ENCODE assay signal across 29 mouse cellular contexts in genomic region chr14:11955020-11955882, GRCm38 (mm10).
DNase-seq lines count a peak whose midpoint lies in the region; ATAC-seq and TF ChIP-seq lines count a peak whose summit lies in the region.
"Had no signal": no experiment of that assay in that cellular context is flagged by ENCODE, and none has a peak within 500 bp of the region (broad histone marks: within the 10 kb centered on the region; RNA-seq: fewer than 3 reads in every experiment).

No protein-coding gene starts in this region.

- ATAC-seq in heart, embryonic 13.5 days (ENCODE audit: extremely low read depth, insufficient number of reproducible peaks, low FRiP score, low TSS enrichment), result peak; percentile 58; the same call in 1 of the 2 replicates
- peak; percentile 38; the same call in 1 of the 2 replicates for ATAC-seq in hindbrain, embryonic 16.5 days
- ATAC-seq in kidney, embryonic 16.5 days (ENCODE audit: low FRiP score, low TSS enrichment), result peak; percentile 82
- ATAC-seq in Patski, result peak; percentile 35
- ATAC-seq: activated CD4-positive, CD25-positive, alpha-beta regulatory T cell, adult 4 months; CD4-positive, CD25-positive, alpha-beta regulatory T cell, adult 4 months; forebrain, embryonic 15.5 days; intestine, embryonic 15.5 days; midbrain, embryonic 15.5 days had no signal

- TF ChIP-seq POLR2A in heart, adult 2 months (IDR thresholded peaks at IDR 0.05; ENCODE audit: insufficient read depth, low read depth, low read length), result no peak

- no peak for TF ChIP-seq EP300 in heart, adult 2 months (IDR thresholded peaks at IDR 0.05; ENCODE audit: insufficient read depth, low read depth, low read length)

- H3K4me3 ChIP-seq in heart, embryonic 13.5 days, result no peak overlapping the region
- H3K4me3 ChIP-seq in heart, adult 2 months, result no peak overlapping the region
- no peak overlapping the region for H3K4me3 ChIP-seq in hindbrain, embryonic 16.5 days (ENCODE audit: low read length)
- no peak overlapping the region for H3K4me3 ChIP-seq in hindbrain, embryonic 10.5 days
- H3K4me3 ChIP-seq in kidney, embryonic 16.5 days (ENCODE audit: low read length), result no peak overlapping the region
- H3K4me3 ChIP-seq: embryonic facial prominence, embryonic 13.5 days; forebrain, embryonic 10.5 days; forebrain, embryonic 15.5 days; hindbrain, embryonic 15.5 days; intestine, embryonic 15.5 days; layer of hippocampus, adult 2 months; left cerebral cortex, adult 2 months; limb, embryonic 12.5 days; liver, embryonic 15.5 days; midbrain, embryonic 15.5 days had no signal

- WGBS in heart, embryonic 13.5 days, result 43% methylated on average over 6 of the region's 6 CpGs
- 74% methylated on average over 6 of the region's 6 CpGs for WGBS in heart, adult 2 months
- WGBS in hindbrain, embryonic 16.5 days, result 68% methylated on average over 6 of the region's 6 CpGs
- WGBS in hindbrain, embryonic 10.5 days, result 80% methylated on average over 6 of the region's 6 CpGs
- 42% methylated on average over 6 of the region's 6 CpGs for WGBS in kidney, embryonic 16.5 days

- H3K9ac ChIP-seq in heart, embryonic 13.5 days, result no peak overlapping the region
- no peak overlapping the region for H3K9ac ChIP-seq in heart, adult 2 months (ENCODE audit: low read depth, low read length)
- no peak overlapping the region for H3K9ac ChIP-seq in hindbrain, embryonic 16.5 days (ENCODE audit: low read depth, low read length)
- no peak overlapping the region for H3K9ac ChIP-seq in kidney, embryonic 16.5 days (replicated peaks; ENCODE audit: low read length)
- H3K9ac ChIP-seq: embryonic facial prominence, embryonic 13.5 days; forebrain, embryonic 15.5 days; hindbrain, embryonic 15.5 days; intestine, embryonic 15.5 days; limb, embryonic 12.5 days; liver, embryonic 15.5 days; lung, embryonic 14.5 days; midbrain, embryonic 15.5 days had no signal

- peaks cover 25% of the 10 kb centered on the region for H3K4me1 ChIP-seq in heart, embryonic 13.5 days
- peaks cover 3% of the 10 kb centered on the region for H3K4me1 ChIP-seq in heart, adult 2 months (ENCODE audit: control insufficient read depth, insufficient read depth, low read length)
- H3K4me1 ChIP-seq in hindbrain, embryonic 16.5 days (ENCODE audit: control insufficient read depth, insufficient read depth, low read depth, low read length), result peaks cover 2% of the 10 kb centered on the region; the same call in 1 of the 2 replicates
- H3K4me1 ChIP-seq in hindbrain, embryonic 10.5 days (replicated peaks), result 0 out of 2 replicates have a peak, but pooled peaks cover 5% of the 10 kb centered on the region
- peaks cover 11% of the 10 kb centered on the region; the same call in 1 of the 2 replicates for H3K4me1 ChIP-seq in kidney, embryonic 16.5 days (ENCODE audit: insufficient read depth, low read length)
- H3K4me1 ChIP-seq: embryonic facial prominence, embryonic 13.5 days; intestine, embryonic 15.5 days; liver, embryonic 15.5 days; midbrain, embryonic 15.5 days had no signal

- POLR2A ChIA-PET in Patski (lab: Charles Lee), result interaction anchor here (0.6 kb wide), 1 partner anchor 32 kb away, joined by 4 read pairs; no protein-coding TSS in a partner anchor

- no peaks in the 10 kb centered on the region for H3K27me3 ChIP-seq in heart, embryonic 13.5 days (replicated peaks)
- H3K27me3 ChIP-seq in heart, adult 2 months (ENCODE audit: control insufficient read depth, insufficient read depth, low read length), result no peaks in the 10 kb centered on the region
- no peaks in the 10 kb centered on the region for H3K27me3 ChIP-seq in hindbrain, embryonic 16.5 days (replicated peaks; ENCODE audit: control insufficient read depth, insufficient read depth, low read length)
- no peaks in the 10 kb centered on the region for H3K27me3 ChIP-seq in hindbrain, embryonic 10.5 days (ENCODE audit: insufficient read depth, poor library complexity, severe bottlenecking)
- H3K27me3 ChIP-seq in kidney, embryonic 16.5 days (ENCODE audit: insufficient read depth, low read length), result no peaks in the 10 kb centered on the region
- no peaks in the 10 kb centered on the region for H3K27me3 ChIP-seq in Patski
- H3K27me3 ChIP-seq: embryonic facial prominence, embryonic 13.5 days; hindbrain, embryonic 15.5 days; intestine, embryonic 15.5 days; limb, embryonic 12.5 days; liver, embryonic 15.5 days; midbrain, embryonic 15.5 days had no signal

- peaks cover 5% of the 10 kb centered on the region; the same call in 1 of the 2 replicates for H3K36me3 ChIP-seq in heart, embryonic 13.5 days
- H3K36me3 ChIP-seq in heart, adult 2 months (ENCODE audit: control insufficient read depth, insufficient read depth, low read length), result peaks cover 6% of the 10 kb centered on the region
- H3K36me3 ChIP-seq in hindbrain, embryonic 16.5 days (ENCODE audit: control insufficient read depth, insufficient read depth, low read length), result no peaks in the 10 kb centered on the region
- 0 out of 2 replicates have a peak, but pooled peaks cover 6% of the 10 kb centered on the region for H3K36me3 ChIP-seq in hindbrain, embryonic 10.5 days
- H3K36me3 ChIP-seq in kidney, embryonic 16.5 days (ENCODE audit: insufficient read depth, low read length), result peaks cover 5% of the 10 kb centered on the region; the same call in 1 of the 2 replicates
- H3K36me3 ChIP-seq: forebrain, embryonic 15.5 days; hindbrain, embryonic 15.5 days; intestine, embryonic 15.5 days; liver, embryonic 15.5 days; midbrain, embryonic 15.5 days had no signal

- no peak overlapping the region for H3K4me2 ChIP-seq in heart, embryonic 13.5 days
- H3K4me2 ChIP-seq in hindbrain, embryonic 16.5 days (ENCODE audit: low read length), result no peak overlapping the region
- no peak overlapping the region for H3K4me2 ChIP-seq in kidney, embryonic 16.5 days (replicated peaks; ENCODE audit: low read depth, low read length)
- H3K4me2 ChIP-seq: embryonic facial prominence, embryonic 13.5 days; forebrain, embryonic 15.5 days; hindbrain, embryonic 15.5 days; intestine, embryonic 15.5 days; limb, embryonic 12.5 days; liver, embryonic 15.5 days; lung, embryonic 14.5 days; midbrain, embryonic 15.5 days had no signal

- in situ Hi-C loops in Patski (cut with MboI; ENCODE audit: low pct_unique_long_range_greater_than_20kb), result no loop called here

- CTCF ChIA-PET in Patski (lab: Charles Lee), result interaction anchor here (0.8 to 1.1 kb wide), 4 partner anchors 16 to 117 kb away, joined by 3 read pairs; no protein-coding TSS in a partner anchor

- 0 out of 2 replicates have a peak, but pooled peaks cover 4% of the 10 kb centered on the region for H3K9me3 ChIP-seq in heart, embryonic 13.5 days
- H3K9me3 ChIP-seq in hindbrain, embryonic 16.5 days (ENCODE audit: control insufficient read depth, low read length), result no peaks in the 10 kb centered on the region
- no peaks in the 10 kb centered on the region for H3K9me3 ChIP-seq in hindbrain, embryonic 10.5 days
- no peaks in the 10 kb centered on the region for H3K9me3 ChIP-seq in kidney, embryonic 16.5 days (ENCODE audit: low read length)
- H3K9me3 ChIP-seq: embryonic facial prominence, embryonic 13.5 days; forebrain, embryonic 10.5 days; forebrain, embryonic 15.5 days; hindbrain, embryonic 15.5 days; intestine, embryonic 15.5 days; limb, embryonic 12.5 days; liver, embryonic 15.5 days; midbrain, embryonic 15.5 days had no signal

- intact Hi-C loops in heart, adult 2 months (cut with DNase I), result no loop called here

- H3K27ac ChIP-seq in heart, embryonic 13.5 days (replicated peaks), result peak overlapping the region; percentile 58
- H3K27ac ChIP-seq in heart, adult 2 months, result no peak overlapping the region
- no peak overlapping the region for H3K27ac ChIP-seq in hindbrain, embryonic 16.5 days (ENCODE audit: low read depth, low read length)
- H3K27ac ChIP-seq in hindbrain, embryonic 10.5 days, result no peak overlapping the region
- peak overlapping the region; percentile 58 for H3K27ac ChIP-seq in kidney, embryonic 16.5 days (ENCODE audit: low read length)
- H3K27ac ChIP-seq: embryonic facial prominence, embryonic 13.5 days; forebrain, embryonic 10.5 days; forebrain, embryonic 15.5 days; hindbrain, embryonic 15.5 days; intestine, embryonic 15.5 days; layer of hippocampus, adult 2 months; left cerebral cortex, adult 2 months; limb, embryonic 12.5 days; liver, embryonic 15.5 days; midbrain, embryonic 15.5 days had no signal

- no peak for TF ChIP-seq CTCF in heart, adult 2 months (IDR thresholded peaks at IDR 0.05)
- no peak for TF ChIP-seq CTCF in Patski (IDR thresholded peaks at IDR 0.05)

- peaks cover 2% of the 10 kb centered on the region for H3K79me2 ChIP-seq in heart, adult 2 months (replicated peaks; ENCODE audit: control insufficient read depth, insufficient read depth, low read length)

- no peak for DNase-seq in heart, adult 2 months
- no peak for DNase-seq in hindbrain, embryonic 10.5 days (ENCODE audit: low spot score)
- no peak for DNase-seq in kidney, adult 18-20 months
- no peak for DNase-seq in Patski (ENCODE audit: low read depth, low spot score)
- DNase-seq: adrenal gland, adult 2 months; adrenal gland, postnatal 36 days; cerebellum, adult 18-20 months; cerebellum, postnatal 10 days; gastrocnemius, postnatal 25 days; kidney, postnatal 36 days; lung, embryonic 14.5 days; lung, postnatal 14 days; thymus, adult 2 months; thymus, postnatal 36 days had no signal

Comparison
In these comparisons a context has a peak if more than half of its experiments do, and no peak if none do; other contexts are left out.
1. H3K27ac ChIP-seq: peak in heart, embryonic 13.5 days (single experiment) and kidney, embryonic 16.5 days (single experiment); none in heart, adult 2 months (single experiment), hindbrain, embryonic 16.5 days (single experiment) and hindbrain, embryonic 10.5 days (single experiment).
2. Peak in every context shown above with its lines, with median percentiles within 50 percentile points of each other: ATAC-seq.